Mouse (Mus musculus): Measurements from ENCODE around the gene Svopl.
A peak's percentile ranks its signal among the peaks of the same experiment; 100 is the strongest.

Gene Svopl

GRCm38 (mm10) chr6:38046838-38047237 lies at the start of gene Svopl:
TSS of gene Svopl (minus strand) at chr6:38046996.
- no peak for DNase-seq (ENCODE audit: low read depth, low spot score)

DNA sequence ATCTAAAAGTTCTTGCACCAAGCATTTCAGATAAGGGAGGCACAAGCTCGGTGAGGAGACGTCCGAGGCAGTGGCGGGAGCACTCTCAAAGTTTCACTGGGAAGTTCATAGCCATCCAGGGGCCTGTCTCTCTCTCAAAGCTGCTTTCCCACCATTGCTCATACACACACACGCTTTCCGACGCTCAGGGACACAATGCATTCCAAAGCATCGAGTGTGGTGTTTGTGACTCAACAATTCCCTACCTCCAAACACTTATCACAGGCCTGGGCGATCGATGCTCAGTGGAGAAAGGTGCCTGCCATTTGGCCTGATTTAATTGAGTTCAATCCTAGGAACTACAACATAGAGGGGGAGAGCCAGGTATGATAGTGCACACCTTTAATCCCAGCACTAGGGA lies 47.9 kb upstream of the Svopl start:
- no peak for DNase-seq (ENCODE audit: low read depth, low spot score)

- no peak for DNase-seq (ENCODE audit: low read depth, low spot score)
These were observed 45.7 kb upstream of the Svopl start for GRCm38 (mm10) chr6:38092539-38092938.

- peak; percentile 50 for DNase-seq (ENCODE audit: low read depth, low spot score)
These were observed 40.6 kb upstream of the Svopl start for GRCm38 (mm10) chr6:38087242-38088026.

GRCm38 (mm10) chr6:38083204-38083603 lies 36.4 kb upstream of the Svopl start:
- peak; percentile 73 for DNase-seq (ENCODE audit: low read depth, low spot score)

DNA sequence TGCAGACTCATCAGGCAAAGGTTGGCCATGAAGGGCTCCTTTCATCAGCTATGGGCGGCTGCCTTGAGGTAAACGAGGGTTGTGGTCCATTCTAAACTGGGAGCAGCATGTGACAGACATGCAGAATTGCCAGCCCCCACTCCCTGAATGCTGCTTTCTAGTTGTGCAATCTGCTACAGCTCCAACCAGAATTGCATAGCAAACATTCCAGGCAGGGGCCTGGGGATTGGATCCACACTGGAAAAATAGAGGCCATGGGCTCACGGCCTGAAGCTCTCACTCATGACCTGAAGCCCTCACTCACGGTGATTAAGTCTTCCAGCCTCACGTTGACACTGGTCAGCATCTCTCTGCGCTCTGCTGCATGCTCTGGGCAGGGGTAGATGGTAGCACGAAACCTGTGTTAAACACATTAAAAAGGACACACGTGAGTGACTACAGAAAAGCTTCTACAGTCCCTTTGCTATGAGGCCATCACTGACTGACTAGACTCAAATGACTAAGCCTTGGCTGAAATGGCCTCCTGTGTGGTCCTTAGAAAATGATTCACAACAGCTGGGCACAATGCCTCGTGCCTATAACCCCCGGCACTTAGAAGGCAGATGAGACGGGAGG lies 35.0 kb upstream of the Svopl start:
- DNase-seq (ENCODE audit: low read depth, low spot score): no peak

GRCm38 (mm10) chr6:38080364-38080763 lies 33.6 kb upstream of the Svopl start:
- no peak for DNase-seq (ENCODE audit: low read depth, low spot score)

DNA sequence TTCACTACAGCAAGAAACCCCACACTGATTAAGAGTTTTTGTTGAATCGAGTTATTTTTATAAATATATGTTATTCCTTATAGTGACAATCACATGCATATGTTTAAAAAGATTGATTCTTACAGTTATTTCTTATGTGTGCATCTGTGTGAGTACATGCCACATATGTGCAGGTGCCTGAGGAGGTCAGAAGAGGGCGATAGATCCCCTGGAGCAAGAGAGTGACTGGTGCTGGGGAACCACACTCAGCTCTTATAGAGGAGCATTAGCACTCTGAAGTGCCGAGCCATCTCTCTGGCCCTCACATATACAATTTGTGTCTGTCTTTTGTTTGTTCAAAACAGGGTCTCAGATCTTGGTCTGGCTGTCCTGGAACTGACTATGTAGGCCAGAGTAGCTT lies 26.8 kb upstream of the Svopl start:
- DNase-seq (ENCODE audit: low read depth, low spot score): peak; percentile 35

GRCm38 (mm10) chr6:38072137-38072796 lies 25.5 kb upstream of the Svopl start:
- DNase-seq (ENCODE audit: low read depth, low spot score): no peak

- DNase-seq (ENCODE audit: low read depth, low spot score): no peak
These were observed 24.5 kb upstream of the Svopl start for GRCm38 (mm10) chr6:38071256-38071655.

DNA sequence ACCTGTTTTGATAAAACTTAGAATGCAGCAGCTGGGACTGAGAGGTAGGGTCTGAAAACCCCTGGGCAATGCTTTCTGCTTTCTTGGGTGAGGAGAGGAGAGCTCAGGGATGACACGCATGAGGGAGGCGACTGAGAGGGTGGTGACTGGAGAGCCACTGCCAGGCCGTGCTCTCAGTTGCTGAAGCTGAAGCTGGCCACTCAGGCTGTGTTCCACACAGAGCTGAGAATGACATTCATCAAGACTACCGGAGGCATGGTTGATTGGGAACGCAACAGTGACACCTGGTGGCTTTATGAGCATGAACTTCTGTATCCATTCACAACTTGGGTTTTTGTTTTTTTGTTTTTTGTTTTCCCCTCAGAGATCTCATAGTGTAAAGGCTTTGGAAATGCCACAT lies 19.4 kb upstream of the Svopl start:
- DNase-seq (ENCODE audit: low read depth, low spot score): peak; percentile 88

DNA sequence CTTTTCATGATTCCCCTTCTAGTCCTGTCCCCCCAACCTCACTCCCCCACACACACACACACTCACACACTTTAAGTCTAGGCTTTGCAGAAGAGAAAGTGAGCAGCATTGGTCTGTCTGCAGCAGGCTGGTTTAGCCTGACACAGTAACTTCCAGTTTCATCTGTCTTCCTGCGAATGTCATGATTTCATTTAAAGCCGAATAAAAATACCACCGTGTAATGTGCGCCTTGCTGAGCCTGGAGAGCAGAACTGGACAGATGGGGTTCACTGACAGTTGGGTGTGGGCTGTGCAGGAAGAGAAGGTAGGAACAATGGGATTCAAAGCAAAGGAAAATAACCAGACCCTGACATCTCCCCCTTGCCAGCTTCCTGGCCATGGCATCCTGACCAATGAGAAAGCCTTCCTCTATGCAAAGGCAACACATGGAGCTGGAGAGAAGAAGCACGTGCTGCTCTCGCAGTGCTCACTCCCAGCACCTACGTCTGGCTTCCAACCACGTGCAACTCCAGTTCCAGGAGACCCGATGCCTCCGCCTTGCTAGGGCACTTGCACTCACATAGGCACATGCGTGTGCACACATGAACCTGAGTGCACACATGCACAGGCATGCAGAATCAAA lies 18.8 kb upstream of the Svopl start:
- no peak for DNase-seq (ENCODE audit: low read depth, low spot score)

- no peak for DNase-seq (ENCODE audit: low read depth, low spot score)
These were observed 18.3 kb upstream of the Svopl start for GRCm38 (mm10) chr6:38065122-38065500.

GRCm38 (mm10) chr6:38064621-38065020 lies 17.8 kb upstream of the Svopl start:
- no peak for DNase-seq (ENCODE audit: low read depth, low spot score)

- DNase-seq (ENCODE audit: low read depth, low spot score): peak; percentile 60
These were observed 12.0 kb upstream of the Svopl start for GRCm38 (mm10) chr6:38058805-38059204.

DNA sequence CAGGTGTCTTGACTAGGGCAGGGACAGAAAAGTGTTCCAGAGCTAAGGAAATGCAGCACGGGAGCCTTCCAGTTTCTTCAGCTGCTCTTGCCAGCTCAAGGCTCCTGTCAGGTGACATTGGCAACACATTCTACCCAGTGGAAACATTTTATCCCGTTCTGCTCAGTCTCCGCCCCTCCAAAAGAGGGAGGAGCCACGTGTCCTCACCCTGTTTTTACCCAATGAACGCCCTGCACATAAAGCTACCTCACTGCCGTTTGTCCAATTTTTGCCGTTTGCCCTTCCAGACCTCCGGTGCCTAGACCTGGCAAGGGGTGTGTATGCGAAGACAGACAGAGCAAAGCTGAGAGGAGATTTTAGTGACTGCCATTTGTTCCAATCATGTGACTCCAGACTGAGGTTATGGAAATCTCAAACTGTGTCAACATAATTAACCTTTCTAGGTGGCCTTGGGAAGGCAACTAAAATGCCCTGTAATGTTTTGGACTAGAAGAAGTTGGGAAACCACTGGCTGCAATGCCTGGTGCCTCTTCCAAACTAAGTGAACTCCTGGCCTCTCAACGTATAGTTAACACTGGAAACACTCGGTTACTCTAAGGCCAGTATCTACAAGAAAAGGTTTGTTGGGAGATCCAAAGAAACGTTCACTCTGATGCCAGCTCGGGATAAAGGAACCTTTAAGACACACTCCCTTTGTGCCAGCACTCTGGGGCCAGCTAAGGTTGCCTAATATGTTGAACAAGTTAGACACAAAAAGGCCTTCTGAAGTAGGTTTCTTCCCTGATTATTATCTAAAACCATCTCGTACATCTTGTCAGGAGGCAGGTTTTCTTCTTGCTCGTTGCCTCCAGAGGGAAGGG lies 8.9 kb upstream of the Svopl start:
- DNase-seq (ENCODE audit: low read depth, low spot score): peak; percentile 39

DNA sequence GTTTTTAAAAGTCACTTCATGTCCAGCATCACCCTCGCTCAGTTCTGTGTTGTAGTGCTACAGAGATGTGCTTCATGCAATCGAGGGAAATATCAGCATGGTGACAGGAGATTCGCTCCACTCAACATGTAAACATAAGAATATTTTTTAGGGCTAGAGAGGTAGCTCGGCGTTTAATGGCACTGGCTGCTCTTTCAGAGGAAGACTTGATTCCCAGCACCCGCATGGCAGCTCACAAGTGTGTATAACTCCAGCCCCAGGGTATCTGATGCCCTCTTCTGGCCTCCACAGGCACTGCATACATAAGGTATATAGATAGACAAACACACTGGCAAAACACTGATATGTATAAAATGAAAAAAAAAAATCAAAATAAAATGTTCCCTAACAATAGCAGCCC lies 2.8 kb upstream of the Svopl start:
- DNase-seq (ENCODE audit: low read depth, low spot score): peak; percentile 59

DNA sequence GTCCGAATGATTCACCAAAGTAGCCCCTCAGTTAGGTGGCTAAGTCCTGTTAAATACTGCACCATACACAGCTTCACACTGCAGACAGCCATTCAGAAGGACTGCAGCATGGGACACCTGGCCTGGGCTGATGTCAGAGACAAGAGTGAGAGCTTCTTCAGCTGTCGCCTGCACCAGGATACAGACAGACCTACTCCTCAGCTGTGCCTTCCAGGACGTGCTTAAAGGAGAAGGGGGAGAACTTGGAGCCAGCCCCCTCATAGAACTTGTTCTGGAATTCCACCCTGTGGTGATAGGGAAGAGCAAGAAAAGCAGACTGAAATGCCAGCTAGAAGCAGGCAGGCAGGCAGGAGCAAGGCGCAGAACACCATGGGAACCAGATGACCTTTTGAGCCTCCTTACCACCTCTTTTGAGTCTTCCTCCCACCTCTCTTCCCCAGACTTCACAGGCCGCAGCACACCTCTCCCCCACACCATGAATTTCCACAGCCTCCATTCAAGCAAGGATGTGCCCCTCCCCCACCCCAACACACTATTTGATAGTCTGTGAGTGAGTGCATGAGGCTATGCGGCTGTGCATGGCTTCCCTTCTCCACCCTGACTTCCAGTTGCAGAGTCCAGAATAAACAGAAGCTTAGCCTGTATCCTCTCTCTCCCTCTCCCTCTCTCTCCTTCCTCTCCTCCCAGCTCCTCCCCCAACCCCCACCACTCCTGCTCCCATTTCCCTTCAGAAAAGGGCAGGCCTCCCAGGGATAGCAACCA lies 2.2 kb upstream of the Svopl start:
- DNase-seq (ENCODE audit: low read depth, low spot score): peak; percentile 26

DNA sequence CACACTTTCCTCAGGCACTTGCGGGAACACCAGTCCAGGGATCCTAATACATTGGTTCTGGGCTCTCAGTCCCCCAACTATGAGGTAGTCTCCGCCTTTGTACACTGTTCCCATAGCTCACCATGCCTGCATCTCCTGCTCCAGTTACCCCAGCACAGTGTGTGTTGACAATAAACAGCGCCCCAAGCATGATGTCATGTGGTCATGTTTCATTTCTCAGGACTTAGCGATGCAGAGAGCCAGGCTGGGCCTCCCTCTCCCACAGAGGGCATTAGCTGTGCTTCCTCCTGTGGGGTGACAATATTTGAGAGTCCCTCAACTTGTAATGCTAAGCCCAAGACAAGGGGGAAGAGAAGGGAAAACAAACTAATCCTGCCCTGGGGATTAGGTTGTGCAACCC lies 1.2 kb upstream of the Svopl start:
- DNase-seq (ENCODE audit: low read depth, low spot score): no peak

- no peak for DNase-seq (ENCODE audit: low read depth, low spot score)
These were observed 13.8 kb downstream of the Svopl start for GRCm38 (mm10) chr6:38032801-38033566.

Measured in ES-CJ7 (cell line).